Mouse (Mus musculus) bone marrow macrophage, adult 2 months (primary cell): ENCODE data around the gene Ap2b1. TPM values are rescaled to one million over a fixed set of nuclear protein-coding genes. Genes with fewer than 3 reads are reported as not detected.
A peak's percentile ranks its signal among the peaks of the same experiment; 100 is the strongest.
"Not testable (repeated sequence)": the region's sequence is repeated elsewhere in the genome, so short reads cannot be mapped to it uniquely, and the experiment has no call there.

ENCODE experiments used
- H3K27ac ChIP-seq: 2 replicates; pipeline ENCODE4 v1.5.1; 2012; ENCODE audit warnings: low read depth, low read length; ENCODE audit not compliant: insufficient read depth
- H3K4me1 ChIP-seq: 2 replicates; pipeline ENCODE4 v1.6.1; 2012; ENCODE audit warnings: low read length; ENCODE audit not compliant: control insufficient read depth, insufficient read depth
- H3K4me3 ChIP-seq: 2 replicates; pipeline ENCODE4 v1.5.1; 2012; ENCODE audit warnings: mild to moderate bottlenecking, low read length, moderate library complexity; ENCODE audit not compliant: insufficient read depth
- CTCF ChIP-seq: IDR thresholded peaks from 2 replicates; pipeline ENCODE4 v1.5.1; 2012; ENCODE audit warnings: low read depth, mild to moderate bottlenecking, low read length, moderate library complexity
- POLR2A ChIP-seq: IDR thresholded peaks from 2 replicates; pipeline ENCODE4 v1.6.1; 2012; ENCODE audit warnings: mild to moderate bottlenecking, low read depth, low read length, borderline replicate concordance
- polyA plus RNA-seq: library from polyadenylated mRNA; stranded (reverse); fragments of >200 nt; gene quantifications from 2 replicates; pipeline ENCODE4 v1.2.4, GENCODE M21; 2012; ENCODE audit not compliant: missing spikeins, insufficient read depth, insufficient read length

Ap2b1 gene
- polyA plus RNA-seq = 59.5 and 69.7 TPM in 2 replicates

GRCm38 (mm10) chr11:83298225-83299195 lies at the start of gene Ap2b1:
Gene Ap2b1, plus strand, starts transcription at chr11:83299024.
- Histone ChIP-seq H3K27ac (peak within 1 kb of the TSS; percentile 83), H3K4me3 (peak within 1 kb of the TSS; percentile 80), H3K4me1 (peaks cover 5% of the 10 kb centered on the region)
- TF ChIP-seq CTCF (no peak), POLR2A (peak; percentile 84; the same call in 1 of the 2 replicates)

GRCm38 (mm10) chr11:83257211-83257610 lies 41.6 kb upstream of the Ap2b1 start:
- H3K4me3 ChIP-seq, H3K4me1 ChIP-seq, H3K27ac ChIP-seq: not testable (repeated sequence)

- Histone ChIP-seq H3K4me1 (no peaks in the 10 kb centered on the region), H3K27ac (no peak overlapping the region), H3K4me3 (no peak overlapping the region)
- TF ChIP-seq CTCF = no peak
- TF ChIP-seq POLR2A = no peak
These were observed 36.2 kb upstream of the Ap2b1 start for GRCm38 (mm10) chr11:83262673-83263072.

- H3K4me1 ChIP-seq = no peaks in the 10 kb centered on the region
- H3K27ac ChIP-seq = no peak overlapping the region
- H3K4me3 ChIP-seq = no peak overlapping the region
- TF ChIP-seq POLR2A (no peak), CTCF (no peak)
These were observed 35.7 kb upstream of the Ap2b1 start for GRCm38 (mm10) chr11:83263146-83263545.

- Histone ChIP-seq H3K27ac (no peak overlapping the region), H3K4me1 (0 out of 2 replicates have a peak, but pooled peaks cover 3% of the 10 kb centered on the region)
These were observed 28.0 kb upstream of the Ap2b1 start for GRCm38 (mm10) chr11:83270842-83271150.

GRCm38 (mm10) chr11:83271151-83271950 lies 27.5 kb upstream of the Ap2b1 start:
- Histone ChIP-seq H3K27ac (peak overlapping the region; percentile 92), H3K4me3 (peak overlapping the region; percentile 70), H3K4me1 (0 out of 2 replicates have a peak, but pooled peaks cover 3% of the 10 kb centered on the region)
- TF ChIP-seq POLR2A (no peak), CTCF (no peak)

More at GRCm38 (mm10) chr11:83270842-83271150, 28.0 kb upstream of the Ap2b1 start:
- no peak for TF ChIP-seq POLR2A
- no peak for TF ChIP-seq CTCF
- H3K4me3 ChIP-seq = peak overlapping the region; percentile 70

- TF ChIP-seq CTCF = no peak
- no peak for TF ChIP-seq POLR2A
- Histone ChIP-seq H3K4me1 (0 out of 2 replicates have a peak, but pooled peaks cover 3% of the 10 kb centered on the region), H3K4me3 (no peak overlapping the region), H3K27ac (peak overlapping the region; percentile 12; the same call in 1 of the 2 replicates)
These were observed 26.6 kb upstream of the Ap2b1 start for GRCm38 (mm10) chr11:83271951-83272843.

GRCm38 (mm10) chr11:83276251-83276650 lies 22.6 kb upstream of the Ap2b1 start:
- H3K4me1 ChIP-seq = no peaks in the 10 kb centered on the region
- no peak overlapping the region for H3K27ac ChIP-seq
- H3K4me3 ChIP-seq = no peak overlapping the region
- no peak for TF ChIP-seq POLR2A
- no peak for TF ChIP-seq CTCF

GRCm38 (mm10) chr11:83279024-83279423 lies 19.8 kb upstream of the Ap2b1 start:
- TF ChIP-seq POLR2A (no peak), CTCF (no peak)
- H3K4me1 ChIP-seq = peaks cover 5% of the 10 kb centered on the region; the same call in 1 of the 2 replicates
- H3K4me3 ChIP-seq = no peak overlapping the region
- H3K27ac ChIP-seq = no peak overlapping the region
